Mouse (Mus musculus) ES-Bruce4 (cell line): ENCODE data around the gene Alkbh4.

Source experiments
- CTCF ChIP-seq: IDR thresholded peaks from one replicate; pipeline ENCODE4 v1.8.1; 2011; ENCODE audit warnings: low read depth, low read length
- POLR2A ChIP-seq: IDR thresholded peaks from one replicate; pipeline ENCODE4 v1.8.1; 2011; ENCODE audit warnings: low read length; ENCODE audit not compliant: insufficient read depth

DNA sequence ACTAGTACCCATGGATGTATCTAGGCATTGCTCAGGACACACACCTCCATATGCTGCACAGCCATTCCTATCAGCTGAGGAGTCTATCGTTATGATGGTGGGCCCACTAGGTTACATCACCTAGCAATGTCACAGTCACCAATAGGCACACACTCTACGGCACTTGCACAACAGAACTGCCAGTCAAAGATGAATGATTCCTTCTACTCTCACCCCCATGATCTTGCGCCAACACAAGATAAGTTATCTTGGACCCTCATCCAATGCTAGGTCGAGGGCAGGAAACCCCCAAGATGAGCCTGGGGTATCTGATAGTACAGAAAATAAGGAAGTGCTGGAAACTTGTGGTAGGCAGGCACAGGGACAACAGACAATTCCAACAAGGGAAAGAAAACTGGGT lies 46.9 kb downstream of the Alkbh4 start:
- no peak for TF ChIP-seq CTCF
- TF ChIP-seq POLR2A: no peak
